Mouse (Mus musculus) midbrain, embryonic 11.5 days (tissue): Measurements from ENCODE around the gene Best2. TPM values are rescaled to one million over a fixed set of nuclear protein-coding genes. Genes with fewer than 3 reads are reported as not detected.

Experiments used
- ATAC-seq: fragments of 200-750 bp; cut with Nextera tagmentation; 2 replicates; pipeline ENCODE4 v1.8.0; 2017; ENCODE audit warnings: moderate TSS enrichment, moderate library complexity; ENCODE audit not compliant: low FRiP score
- DNase-seq: peaks from one replicate; pipeline ENCODE4 v3.0.0; 2015; ENCODE audit warnings: low spot score; ENCODE audit errors: missing footprints
- H3K27ac ChIP-seq: fragments of 300-500 bp; sonication (generic); 2 replicates; pipeline ENCODE4 v1.5.1; 2014; ENCODE audit warnings: low read depth, low read length
- H3K27me3 ChIP-seq: fragments of 300-500 bp; sonication (generic); 2 replicates; pipeline ENCODE4 v1.6.1; 2014; ENCODE audit warnings: mild to moderate bottlenecking, low read length, moderate library complexity, mixed read lengths; ENCODE audit not compliant: control insufficient read depth, insufficient read depth
- H3K36me3 ChIP-seq: fragments of 300-500 bp; sonication (generic); 2 replicates; pipeline ENCODE4 v1.6.1; 2014; ENCODE audit warnings: mild to moderate bottlenecking, low read length, moderate library complexity, mixed read lengths; ENCODE audit not compliant: control insufficient read depth, insufficient read depth
- H3K4me1 ChIP-seq: fragments of 300-500 bp; sonication (generic); 2 replicates; pipeline ENCODE4 v1.6.1; 2014; ENCODE audit warnings: low read length; ENCODE audit not compliant: control insufficient read depth, insufficient read depth
- H3K4me2 ChIP-seq: fragments of 300-500 bp; sonication (generic); 2 replicates; pipeline ENCODE4 v1.6.1; 2014; ENCODE audit warnings: mild to moderate bottlenecking, moderate library complexity
- H3K4me3 ChIP-seq: fragments of 300-500 bp; sonication (generic); 2 replicates; pipeline ENCODE4 v1.5.1; 2014; ENCODE audit warnings: low read depth, low read length
- H3K9ac ChIP-seq: fragments of 300-500 bp; sonication (generic); 2 replicates; pipeline ENCODE4 v1.6.1; 2014; ENCODE audit warnings: low read length
- H3K9me3 ChIP-seq: fragments of 300-500 bp; sonication (generic); 2 replicates; pipeline ENCODE4 v1.6.1; 2016; ENCODE audit warnings: low read length; ENCODE audit not compliant: control insufficient read depth
- WGBS: fragments of 180-500 bp; shearing (Covaris S2); extraction: QIAGEN DNeasy Blood & Tissue Kit; methylation state at CpG from one replicate; pipeline ENCODE4 v1.1.7; 2014; 5-methylcytosine and 5-hydroxymethylcytosine counted together
- microRNA-seq: library from miRNA; unstranded; fragments of <30 nt; microRNA quantifications from one replicate; pipeline ENCODE4, GENCODE M21; 2017
- polyA plus RNA-seq: library from polyadenylated mRNA; unstranded; fragments of >200 nt; fragmentation: Nextera tagmentation; extraction: Ambion mirVana; gene quantifications from 2 replicates; pipeline ENCODE4 v1.2.1, GENCODE M21; 2014

Best2 gene
- polyA plus RNA-seq, 1 experiment from 2014 or later, result not detected

GRCm38 (mm10) chr8:84966603-84967002 lies 47.7 kb downstream of the Best2 start:
- WGBS, result 55% methylated on average over 3 of the region's 3 CpGs
- 0 out of 2 replicates have a peak overlapping the region, but pooled peaks have one; percentile 94 for H3K4me2 ChIP-seq

DNA sequence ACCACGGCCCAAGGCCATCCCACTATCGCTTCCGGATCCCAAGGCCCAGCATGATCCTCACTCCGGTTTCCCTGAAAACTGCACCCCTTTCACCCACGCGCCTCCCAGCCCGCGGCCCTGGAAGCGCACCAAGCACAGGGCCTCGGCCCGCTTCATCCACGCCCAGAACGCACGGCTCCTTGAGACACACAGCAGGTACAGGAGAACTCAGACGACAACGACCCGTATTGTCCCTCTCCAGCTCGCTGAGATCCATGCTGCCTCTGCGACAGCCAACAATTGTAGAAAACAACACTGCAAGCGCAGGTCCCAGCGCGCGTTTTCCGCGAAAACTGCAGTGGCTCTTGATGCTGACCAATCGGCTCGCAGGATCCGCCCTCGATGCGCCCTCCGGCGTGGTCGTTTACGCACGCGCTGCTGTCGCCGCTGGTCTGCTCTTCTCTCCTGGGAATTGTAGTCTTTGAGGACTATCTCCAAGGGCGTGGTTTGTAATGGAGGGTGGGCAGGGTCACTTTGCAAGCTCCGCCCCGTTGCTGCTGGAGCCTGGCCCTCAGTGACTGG lies 48.5 kb downstream of the Best2 start:
- Histone ChIP-seq H3K27ac (peak overlapping the region; percentile 25; the same call in 1 of the 2 replicates), H3K9ac (peak overlapping the region; percentile 73), H3K4me1 (peaks cover 20% of the 10 kb centered on the region), H3K4me3 (peak overlapping the region; percentile 71), H3K36me3 (no peaks in the 10 kb centered on the region), H3K4me2 (peak overlapping the region; percentile 94), H3K27me3 (no peaks in the 10 kb centered on the region), H3K9me3 (no peaks in the 10 kb centered on the region)
- DNase-seq (peak; percentile 99), ATAC-seq (peak; percentile 86)
- WGBS, result under 1% methylated on average over 41 of the region's 41 CpGs

More at GRCm38 (mm10) chr8:84966603-84967002, 47.7 kb downstream of the Best2 start:
- H3K27me3 ChIP-seq, result no peaks in the 10 kb centered on the region
- DNase-seq, result no peak
- H3K9me3 ChIP-seq, result no peaks in the 10 kb centered on the region
- ATAC-seq, result peak; percentile 2; the same call in 1 of the 2 replicates
- peaks cover 24% of the 10 kb centered on the region for H3K4me1 ChIP-seq
- H3K9ac ChIP-seq, result no peak overlapping the region
- H3K36me3 ChIP-seq, result 0 out of 2 replicates have a peak, but pooled peaks cover 2% of the 10 kb centered on the region
- no peak overlapping the region for H3K27ac ChIP-seq
- H3K4me3 ChIP-seq, result no peak overlapping the region

DNA sequence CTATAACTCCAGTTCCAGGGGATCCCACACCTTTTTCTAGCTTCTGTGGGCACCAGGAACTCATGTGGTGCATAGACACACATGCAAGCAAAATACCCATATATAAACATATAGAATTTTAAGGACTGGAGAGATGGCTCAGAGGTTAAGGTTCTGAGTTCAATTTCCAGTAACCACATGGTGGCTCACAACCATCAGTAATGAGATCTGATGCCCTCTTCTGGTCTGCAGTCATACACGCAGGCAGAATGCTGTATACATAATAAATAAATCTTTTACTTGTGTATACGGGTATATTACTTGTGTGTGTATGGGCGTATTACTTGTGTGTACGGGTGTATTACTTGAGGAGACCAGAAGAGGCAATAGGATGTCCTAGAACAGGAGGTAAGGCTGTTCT lies 50.4 kb downstream of the Best2 start:
- Histone ChIP-seq H3K27me3 (no peaks in the 10 kb centered on the region), H3K9me3 (no peaks in the 10 kb centered on the region), H3K36me3 (0 out of 2 replicates have a peak, but pooled peaks cover 3% of the 10 kb centered on the region), H3K4me2 (no peak overlapping the region), H3K9ac (no peak overlapping the region), H3K4me1 (peaks cover 16% of the 10 kb centered on the region), H3K4me3 (no peak overlapping the region), H3K27ac (no peak overlapping the region)
- DNase-seq (no peak), ATAC-seq (no peak)
- 89% methylated on average over 4 of the region's 4 CpGs for WGBS

- no peak overlapping the region for H3K9ac ChIP-seq
- DNase-seq (no peak), ATAC-seq (no peak)
- H3K4me2 ChIP-seq, result no peak overlapping the region
- H3K4me1 ChIP-seq, result peaks cover under 1% of the 10 kb centered on the region; the same call in 1 of the 2 replicates
- 0 out of 2 replicates have a peak, but pooled peaks cover 3% of the 10 kb centered on the region for H3K36me3 ChIP-seq
- no peaks in the 10 kb centered on the region for H3K27me3 ChIP-seq
- no peaks in the 10 kb centered on the region for H3K9me3 ChIP-seq
- 89% methylated on average over 7 of the region's 7 CpGs for WGBS
- no peak overlapping the region for H3K27ac ChIP-seq
- no peak overlapping the region for H3K4me3 ChIP-seq
Observed at GRCm38 (mm10) chr8:84959811-84960210, 54.5 kb downstream of the Best2 start.

Small RNAs within 50 kb of the gene (microRNA-seq; reads per million reads assigned to microRNA genes)
- gene Mir7070, result 3.4 reads per million, percentile 16 among the genes with 10 or more reads in this experiment

Other genes with a start within 250 kb of the Best2 start
- 2.2 and 2.5 TPM in 2 replicates for gene Nfix, start 214.2 kb downstream of the Best2 start, polyA plus RNA-seq
- 3.9 and 4.6 TPM in 2 replicates for gene Dand5, start 191.7 kb downstream of the Best2 start, polyA plus RNA-seq
- 37.3 and 37.8 TPM in 2 replicates for gene Gadd45gip1, start 183.0 kb downstream of the Best2 start, polyA plus RNA-seq
- gene Rad23a, start 173.9 kb downstream of the Best2 start, polyA plus RNA-seq, result 87.7 and 100 TPM in 2 replicates
- 708 and 747 TPM in 2 replicates for gene Calr, start 167.6 kb downstream of the Best2 start, polyA plus RNA-seq
- gene Farsa, start 157.5 kb downstream of the Best2 start, polyA plus RNA-seq, result 77.4 and 84.4 TPM in 2 replicates
- gene Syce2, start 142.4 kb downstream of the Best2 start, polyA plus RNA-seq, result 53.2 and 58.8 TPM in 2 replicates
- gene Gcdh, start 120.6 kb downstream of the Best2 start, polyA plus RNA-seq, result 24.6 and 31.8 TPM in 2 replicates
- 13.7 and 14.4 TPM in 2 replicates for gene Klf1, start 112.6 kb downstream of the Best2 start, polyA plus RNA-seq
- gene Dnase2a, start 106.0 kb downstream of the Best2 start, polyA plus RNA-seq, result 4.3 and 4.6 TPM in 2 replicates
- 8.8 and 10.2 TPM in 2 replicates for gene Mast1, start 77.2 kb downstream of the Best2 start, polyA plus RNA-seq
- 0.15 TPM in 1 of 2 replicates, not detected in the other for gene Rtbdn, start 67.5 kb downstream of the Best2 start, polyA plus RNA-seq
- not detected in 2 replicates for gene Gm49661, start 45.1 kb downstream of the Best2 start, polyA plus RNA-seq
- 1,298 and 1,349 TPM in 2 replicates for gene Prdx2, start 44.9 kb downstream of the Best2 start, polyA plus RNA-seq
- 113 and 121 TPM in 2 replicates for gene Rnaseh2a, start 44.8 kb downstream of the Best2 start, polyA plus RNA-seq
- gene Junb, start 35.8 kb downstream of the Best2 start, polyA plus RNA-seq, result 3.4 and 4.5 TPM in 2 replicates
- 11.4 and 11.8 TPM in 2 replicates for gene Hook2, start 23.9 kb downstream of the Best2 start, polyA plus RNA-seq
- gene Asna1, start 10.8 kb upstream of the Best2 start, polyA plus RNA-seq, result 129 TPM in 2 replicates
- gene Trir, start 12.3 kb upstream of the Best2 start, polyA plus RNA-seq, result 164 and 180 TPM in 2 replicates
- 19.5 and 19.9 TPM in 2 replicates for gene Tnpo2, start 22.4 kb upstream of the Best2 start, polyA plus RNA-seq
- gene Fbxw9, start 45.5 kb upstream of the Best2 start, polyA plus RNA-seq, result 22.4 and 25.8 TPM in 2 replicates
- 0.53 TPM in 1 of 2 replicates, not detected in the other for gene Gm5741, start 53.5 kb upstream of the Best2 start, polyA plus RNA-seq
- 65.5 and 66.8 TPM in 2 replicates for gene Dhps, start 57.2 kb upstream of the Best2 start, polyA plus RNA-seq
- gene Wdr83os, start 66.2 kb upstream of the Best2 start, polyA plus RNA-seq, result 120 and 135 TPM in 2 replicates
- 54.3 and 56.1 TPM in 2 replicates for gene Wdr83, start 66.8 kb upstream of the Best2 start, polyA plus RNA-seq
- 15.7 and 16.9 TPM in 2 replicates for gene Man2b1, start 68.7 kb upstream of the Best2 start, polyA plus RNA-seq
- gene Zfp791, start 108.6 kb upstream of the Best2 start, polyA plus RNA-seq, result 1.3 and 1.5 TPM in 2 replicates
- not detected in 2 replicates for gene Cks1brt, start 137.4 kb upstream of the Best2 start, polyA plus RNA-seq
- not detected in 2 replicates for gene Olfr371, start 211.5 kb upstream of the Best2 start, polyA plus RNA-seq